Mouse (Mus musculus) liver, embryonic 14.5 days (tissue): ENCODE data around the gene Trim58. TPM values are rescaled to one million over a fixed set of nuclear protein-coding genes. Genes with fewer than 3 reads are reported as not detected.

Experiments
- ATAC-seq: fragments of 200-750 bp; cut with Nextera tagmentation; 2 replicates; pipeline ENCODE4 v1.8.0; 2017; ENCODE audit warnings: moderate number of reproducible peaks, mild to moderate bottlenecking, moderate library complexity; ENCODE audit not compliant: insufficient read depth
- DNase-seq, 3 experiments: peaks; one replicate each; pipeline ENCODE4 v3.0.0-alpha.2; 2012 to 2013; ENCODE audit warnings: low read depth in 3 of 3, low spot score in 3 of 3
- H3K27ac ChIP-seq: fragments of 300-500 bp; sonication (generic); 2 replicates; pipeline ENCODE4 v1.5.1; 2014; ENCODE audit warnings: moderate library complexity, mild to moderate bottlenecking, control low read depth, inconsistent platforms
- H3K27me3 ChIP-seq: fragments of 300-500 bp; sonication (generic); 2 replicates; pipeline ENCODE4 v1.6.1; 2014; ENCODE audit warnings: mild to moderate bottlenecking, low read length, moderate library complexity; ENCODE audit not compliant: control insufficient read depth, insufficient read depth
- H3K36me3 ChIP-seq: fragments of 300-500 bp; sonication (generic); replicated peaks from 2 replicates; pipeline ENCODE4 v1.6.1; 2014; ENCODE audit warnings: low read depth; ENCODE audit not compliant: control insufficient read depth, insufficient read depth
- H3K4me1 ChIP-seq, 2 experiments: fragments of 200-500 bp in 1 of 2; fragments of 300-500 bp in 1 of 2; sonication (generic) in 1 of 2; replicated peaks; 2 replicates each; pipeline ENCODE4 v1.6.1; 2012 to 2014; ENCODE audit warnings: antibody characterized with exemption in 1 of 2, inconsistent platforms in 1 of 2, low read length in 1 of 2; ENCODE audit not compliant: control insufficient read depth in 2 of 2, insufficient read depth in 2 of 2
- H3K4me2 ChIP-seq: fragments of 300-500 bp; sonication (generic); 2 replicates; pipeline ENCODE4 v1.6.1; 2014; ENCODE audit warnings: low read depth, mild to moderate bottlenecking, control low read depth, moderate library complexity
- H3K4me3 ChIP-seq, 2 experiments: fragments of 200-500 bp in 1 of 2; fragments of 300-500 bp in 1 of 2; sonication (generic) in 1 of 2; 2 replicates each; pipeline ENCODE4 v1.5.1; 2012 to 2014; ENCODE audit warnings: low read depth in 2 of 2, low read length in 2 of 2, mild to moderate bottlenecking in 2 of 2, control low read depth in 1 of 2, inconsistent platforms in 1 of 2, moderate library complexity in 1 of 2; ENCODE audit not compliant: insufficient read depth in 1 of 2
- H3K9ac ChIP-seq: fragments of 300-500 bp; sonication (generic); replicated peaks from 2 replicates; pipeline ENCODE4 v1.6.1; 2014; ENCODE audit warnings: mild to moderate bottlenecking, control low read depth, moderate library complexity
- H3K9me3 ChIP-seq: fragments of 300-500 bp; sonication (generic); 2 replicates; pipeline ENCODE4 v1.6.1; 2016; ENCODE audit warnings: low read length, mixed read lengths; ENCODE audit not compliant: control insufficient read depth
- CTCF ChIP-seq: IDR thresholded peaks from 2 replicates; pipeline ENCODE4 v1.5.1; 2016; ENCODE audit warnings: antibody characterized with exemption, low read depth, control low read depth
- EP300 ChIP-seq: IDR thresholded peaks from 2 replicates; pipeline ENCODE4 v1.6.1; 2016; ENCODE audit warnings: antibody characterized with exemption, low read depth
- WGBS: fragments of 180-500 bp; shearing (Covaris S2); extraction: QIAGEN DNeasy Blood & Tissue Kit; methylation state at CpG from one replicate; pipeline ENCODE4 v1.1.7; 2014; ENCODE audit not compliant: insufficient replicate concordance; 5-methylcytosine and 5-hydroxymethylcytosine counted together
- polyA plus RNA-seq, 2 experiments: library from polyadenylated mRNA; depleted of rRNA in 1 of 2; stranded (reverse) in 1 of 2; unstranded in 1 of 2; fragments of >200 nt; fragmentation: Nextera tagmentation in 1 of 2; extraction: Ambion mirVana in 1 of 2; gene quantifications; 2 replicates each; pipeline versions ENCODE4 v1.2.1 to v1.2.3; 2012 to 2014

Gene Trim58
- polyA plus RNA-seq, 2 experiments, result 10.5 TPM

DNA sequence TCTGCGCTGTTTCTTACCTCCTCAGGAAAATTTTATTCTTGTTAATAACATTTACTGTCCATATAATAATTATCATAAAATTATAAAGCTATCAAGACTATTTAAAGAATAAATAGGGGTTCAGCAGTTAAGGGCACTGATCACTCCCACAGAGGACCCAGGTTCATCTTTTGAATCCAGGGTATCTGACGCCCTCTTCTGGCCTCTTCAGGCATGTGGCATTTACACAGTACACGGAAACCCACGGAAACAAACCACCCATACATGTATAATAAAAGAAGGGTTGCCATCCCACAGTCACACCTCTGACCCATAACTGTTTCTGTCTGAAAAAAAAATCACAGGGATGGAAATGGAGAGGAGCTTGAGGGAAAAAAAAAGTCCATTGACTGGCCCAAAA is 31.6 kb downstream of the Trim58 start:
- Histone ChIP-seq H3K4me1 (no peaks in the 10 kb centered on the region), H3K4me3 (no peak overlapping the region), H3K4me2 (no peak overlapping the region), H3K36me3 (no peaks in the 10 kb centered on the region), H3K27me3 (no peaks in the 10 kb centered on the region), H3K9ac (no peak overlapping the region), H3K9me3 (no peaks in the 10 kb centered on the region), H3K27ac (no peak overlapping the region)
- DNase-seq, result no peak
- 40% methylated on average over 4 of the region's 4 CpGs for WGBS
- ATAC-seq, result no peak
- TF ChIP-seq EP300 (no peak), CTCF (peak; percentile 32; the same call in 1 of the 2 replicates)

DNA sequence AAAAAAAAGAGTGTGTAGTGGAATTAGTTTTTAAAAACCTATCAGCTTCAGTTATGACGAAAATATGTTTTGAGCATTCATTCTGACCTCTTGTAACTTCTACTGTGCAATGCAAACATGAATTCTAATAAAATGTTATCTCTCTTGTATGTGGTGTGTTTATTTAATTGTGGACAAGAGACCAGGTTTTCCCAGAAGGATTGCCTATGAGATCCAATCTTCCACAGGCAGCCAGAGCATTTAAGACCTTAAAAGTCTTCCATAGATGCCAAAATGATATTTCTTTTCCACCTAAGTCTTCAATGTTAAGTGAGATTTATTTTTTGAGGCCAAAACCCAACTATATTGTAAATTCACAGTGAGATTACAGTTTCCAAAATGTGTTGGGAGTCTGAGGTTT is 40.5 kb downstream of the Trim58 start, which contains the start of gene Olfr320:
Gene Olfr320 (plus strand): TSS at position 301 of the 400 bp plus-strand sequence.
- no peaks in the 10 kb centered on the region for H3K9me3 ChIP-seq
- no peak within 1 kb of the TSS for H3K9ac ChIP-seq
- 59% methylated on average over 1 of the region's 1 CpGs for WGBS
- DNase-seq (no peak), ATAC-seq (no peak)
- no peak within 1 kb of the TSS for H3K4me3 ChIP-seq
- no peaks in the 10 kb centered on the region for H3K4me1 ChIP-seq
- no peak within 1 kb of the TSS for H3K4me2 ChIP-seq
- H3K36me3 ChIP-seq, result no peaks in the 10 kb centered on the region
- no peaks in the 10 kb centered on the region for H3K27me3 ChIP-seq
- TF ChIP-seq CTCF (no peak), EP300 (no peak)
- no peak within 1 kb of the TSS for H3K27ac ChIP-seq

DNA sequence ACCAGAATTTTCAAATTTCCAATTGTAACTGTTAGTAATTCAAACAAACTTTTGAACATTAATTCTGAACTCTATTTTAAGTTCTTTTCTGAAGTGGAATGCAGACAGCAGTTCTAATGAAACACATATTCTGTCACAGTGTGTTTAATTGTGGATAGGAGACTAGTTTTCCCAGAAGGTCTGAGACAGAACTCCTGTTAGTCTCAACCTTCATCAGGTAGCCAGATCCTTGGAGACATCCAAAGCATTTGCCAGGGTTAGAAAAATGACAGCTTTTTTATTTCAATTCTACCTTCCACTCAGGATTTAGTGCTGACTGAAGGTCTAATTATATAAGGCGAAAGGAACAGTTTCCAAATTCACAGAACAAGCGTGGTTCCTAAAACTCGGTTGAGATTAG is 58.6 kb downstream of the Trim58 start, which contains the start of gene Olfr319:
Gene Olfr319 (plus strand): TSS at position 301 of the 400 bp plus-strand sequence.
- H3K4me2 ChIP-seq, result no peak within 1 kb of the TSS
- H3K27me3 ChIP-seq, result no peaks in the 10 kb centered on the region
- no peak for TF ChIP-seq CTCF
- no peak for TF ChIP-seq EP300
- H3K9ac ChIP-seq, result no peak within 1 kb of the TSS
- no peaks in the 10 kb centered on the region for H3K36me3 ChIP-seq
- no peak for DNase-seq
- H3K4me3 ChIP-seq, result no peak within 1 kb of the TSS
- no peaks in the 10 kb centered on the region for H3K9me3 ChIP-seq
- no peak within 1 kb of the TSS for H3K27ac ChIP-seq
- no peaks in the 10 kb centered on the region for H3K4me1 ChIP-seq
- ATAC-seq, result no peak
- 54% methylated on average over 3 of the region's 3 CpGs for WGBS

Other genes starting within 250 kb of the Trim58 start
- not detected in 2 replicates for gene 1810065E05Rik, start 219.4 kb upstream of the Trim58 start, polyA plus RNA-seq (2012; rRNA removed)
- not detected in 2 replicates for gene 1810065E05Rik, start 219.4 kb upstream of the Trim58 start, polyA plus RNA-seq (2014; fragmentation: Nextera tagmentation; extraction: Ambion mirVana)
- not detected in 2 replicates for gene Gm12253, start 207.9 kb upstream of the Trim58 start, polyA plus RNA-seq (2012; rRNA removed)
- not detected in 2 replicates for gene Gm12253, start 207.9 kb upstream of the Trim58 start, polyA plus RNA-seq (2014; fragmentation: Nextera tagmentation; extraction: Ambion mirVana)
- not detected in 2 replicates for gene Lypd9, start 187.5 kb upstream of the Trim58 start, polyA plus RNA-seq (2012; rRNA removed)
- gene Lypd9, start 187.5 kb upstream of the Trim58 start, polyA plus RNA-seq (2014; fragmentation: Nextera tagmentation; extraction: Ambion mirVana), result not detected in 2 replicates
- not detected in 2 replicates for gene Olfr30, start 178.2 kb upstream of the Trim58 start, polyA plus RNA-seq (2012; rRNA removed)
- not detected in 2 replicates for gene Olfr30, start 178.2 kb upstream of the Trim58 start, polyA plus RNA-seq (2014; fragmentation: Nextera tagmentation; extraction: Ambion mirVana)
- gene Olfr332, start 147.9 kb upstream of the Trim58 start, polyA plus RNA-seq (2012; rRNA removed), result not detected in 2 replicates
- not detected in 2 replicates for gene Olfr332, start 147.9 kb upstream of the Trim58 start, polyA plus RNA-seq (2014; fragmentation: Nextera tagmentation; extraction: Ambion mirVana)
- gene Olfr331, start 137.9 kb upstream of the Trim58 start, polyA plus RNA-seq (2012; rRNA removed), result not detected in 2 replicates
- gene Olfr331, start 137.9 kb upstream of the Trim58 start, polyA plus RNA-seq (2014; fragmentation: Nextera tagmentation; extraction: Ambion mirVana), result not detected in 2 replicates
- not detected in 2 replicates for gene Olfr330, start 105.6 kb upstream of the Trim58 start, polyA plus RNA-seq (2012; rRNA removed)
- gene Olfr330, start 105.6 kb upstream of the Trim58 start, polyA plus RNA-seq (2014; fragmentation: Nextera tagmentation; extraction: Ambion mirVana), result not detected in 2 replicates
- gene Olfr329-ps, start 94.0 kb upstream of the Trim58 start, polyA plus RNA-seq (2012; rRNA removed), result not detected in 2 replicates
- not detected in 2 replicates for gene Olfr329-ps, start 94.0 kb upstream of the Trim58 start, polyA plus RNA-seq (2014; fragmentation: Nextera tagmentation; extraction: Ambion mirVana)
- gene Olfr328, start 84.8 kb upstream of the Trim58 start, polyA plus RNA-seq (2012; rRNA removed), result 0.02 TPM in 1 of 2 replicates, not detected in the other
- not detected in 2 replicates for gene Olfr328, start 84.8 kb upstream of the Trim58 start, polyA plus RNA-seq (2014; fragmentation: Nextera tagmentation; extraction: Ambion mirVana)
- gene Olfr224, start 69.9 kb upstream of the Trim58 start, polyA plus RNA-seq (2012; rRNA removed), result not detected in 2 replicates
- not detected in 2 replicates for gene Olfr224, start 69.9 kb upstream of the Trim58 start, polyA plus RNA-seq (2014; fragmentation: Nextera tagmentation; extraction: Ambion mirVana)
- gene Olfr325, start 62.7 kb upstream of the Trim58 start, polyA plus RNA-seq (2012; rRNA removed), result not detected in 2 replicates
- gene Olfr325, start 62.7 kb upstream of the Trim58 start, polyA plus RNA-seq (2014; fragmentation: Nextera tagmentation; extraction: Ambion mirVana), result not detected in 2 replicates
- gene Olfr324, start 45.4 kb upstream of the Trim58 start, polyA plus RNA-seq (2012; rRNA removed), result not detected in 2 replicates
- not detected in 2 replicates for gene Olfr324, start 45.4 kb upstream of the Trim58 start, polyA plus RNA-seq (2014; fragmentation: Nextera tagmentation; extraction: Ambion mirVana)
- gene 2210407C18Rik, start 24.4 kb upstream of the Trim58 start, polyA plus RNA-seq (2012; rRNA removed), result not detected in 2 replicates
- not detected in 2 replicates for gene 2210407C18Rik, start 24.4 kb upstream of the Trim58 start, polyA plus RNA-seq (2014; fragmentation: Nextera tagmentation; extraction: Ambion mirVana)
- gene Olfr323, start 10.0 kb upstream of the Trim58 start, polyA plus RNA-seq (2012; rRNA removed), result not detected in 2 replicates
- gene Olfr323, start 10.0 kb upstream of the Trim58 start, polyA plus RNA-seq (2014; fragmentation: Nextera tagmentation; extraction: Ambion mirVana), result not detected in 2 replicates
- 0.03 and 0.07 TPM in 2 replicates for gene Olfr322, start 18.3 kb downstream of the Trim58 start, polyA plus RNA-seq (2012; rRNA removed)
- 0.14 TPM in 1 of 2 replicates, not detected in the other for gene Olfr322, start 18.3 kb downstream of the Trim58 start, polyA plus RNA-seq (2014; fragmentation: Nextera tagmentation; extraction: Ambion mirVana)
- not detected in 2 replicates for gene Olfr320, start 40.6 kb downstream of the Trim58 start, polyA plus RNA-seq (2012; rRNA removed)
- gene Olfr320, start 40.6 kb downstream of the Trim58 start, polyA plus RNA-seq (2014; fragmentation: Nextera tagmentation; extraction: Ambion mirVana), result not detected in 2 replicates
- gene Olfr319, start 58.7 kb downstream of the Trim58 start, polyA plus RNA-seq (2012; rRNA removed), result not detected in 2 replicates
- gene Olfr319, start 58.7 kb downstream of the Trim58 start, polyA plus RNA-seq (2014; fragmentation: Nextera tagmentation; extraction: Ambion mirVana), result not detected in 2 replicates
- gene Olfr318, start 83.5 kb downstream of the Trim58 start, polyA plus RNA-seq (2012; rRNA removed), result not detected in 2 replicates
- gene Olfr318, start 83.5 kb downstream of the Trim58 start, polyA plus RNA-seq (2014; fragmentation: Nextera tagmentation; extraction: Ambion mirVana), result not detected in 2 replicates
- not detected in 2 replicates for gene Olfr317, start 98.7 kb downstream of the Trim58 start, polyA plus RNA-seq (2012; rRNA removed)
- not detected in 2 replicates for gene Olfr317, start 98.7 kb downstream of the Trim58 start, polyA plus RNA-seq (2014; fragmentation: Nextera tagmentation; extraction: Ambion mirVana)
- gene Olfr316, start 112.3 kb downstream of the Trim58 start, polyA plus RNA-seq (2012; rRNA removed), result not detected in 2 replicates
- gene Olfr316, start 112.3 kb downstream of the Trim58 start, polyA plus RNA-seq (2014; fragmentation: Nextera tagmentation; extraction: Ambion mirVana), result not detected in 2 replicates
- not detected in 2 replicates for gene Olfr315, start 132.7 kb downstream of the Trim58 start, polyA plus RNA-seq (2012; rRNA removed)
- gene Olfr315, start 132.7 kb downstream of the Trim58 start, polyA plus RNA-seq (2014; fragmentation: Nextera tagmentation; extraction: Ambion mirVana), result not detected in 2 replicates
- gene Olfr314, start 142.5 kb downstream of the Trim58 start, polyA plus RNA-seq (2012; rRNA removed), result not detected in 2 replicates
- gene Olfr314, start 142.5 kb downstream of the Trim58 start, polyA plus RNA-seq (2014; fragmentation: Nextera tagmentation; extraction: Ambion mirVana), result not detected in 2 replicates
- gene Fam183b, start 161.5 kb downstream of the Trim58 start, polyA plus RNA-seq (2012; rRNA removed), result not detected in 2 replicates
- gene Fam183b, start 161.5 kb downstream of the Trim58 start, polyA plus RNA-seq (2014; fragmentation: Nextera tagmentation; extraction: Ambion mirVana), result not detected in 2 replicates
- gene Olfr313, start 174.5 kb downstream of the Trim58 start, polyA plus RNA-seq (2012; rRNA removed), result not detected in 2 replicates
- not detected in 2 replicates for gene Olfr313, start 174.5 kb downstream of the Trim58 start, polyA plus RNA-seq (2014; fragmentation: Nextera tagmentation; extraction: Ambion mirVana)
- gene Olfr312, start 188.8 kb downstream of the Trim58 start, polyA plus RNA-seq (2012; rRNA removed), result not detected in 2 replicates
- not detected in 2 replicates for gene Olfr312, start 188.8 kb downstream of the Trim58 start, polyA plus RNA-seq (2014; fragmentation: Nextera tagmentation; extraction: Ambion mirVana)
- not detected in 2 replicates for gene Olfr311, start 198.8 kb downstream of the Trim58 start, polyA plus RNA-seq (2012; rRNA removed)
- gene Olfr311, start 198.8 kb downstream of the Trim58 start, polyA plus RNA-seq (2014; fragmentation: Nextera tagmentation; extraction: Ambion mirVana), result not detected in 2 replicates
- 2.0 and 2.8 TPM in 2 replicates for gene Gm12258, start 206.7 kb downstream of the Trim58 start, polyA plus RNA-seq (2012; rRNA removed)
- gene Gm12258, start 206.7 kb downstream of the Trim58 start, polyA plus RNA-seq (2014; fragmentation: Nextera tagmentation; extraction: Ambion mirVana), result 1.3 and 1.8 TPM in 2 replicates
- gene 2810021J22Rik, start 226.8 kb downstream of the Trim58 start, polyA plus RNA-seq (2012; rRNA removed), result 0.92 and 1.5 TPM in 2 replicates
- gene 2810021J22Rik, start 226.8 kb downstream of the Trim58 start, polyA plus RNA-seq (2014; fragmentation: Nextera tagmentation; extraction: Ambion mirVana), result 2.2 and 2.5 TPM in 2 replicates